Mouse (Mus musculus): Measurements from ENCODE around the gene Csf2rb2. TPM values are rescaled to one million over a fixed set of nuclear protein-coding genes. Genes with fewer than 3 reads are reported as not detected.
"Not testable (repeated sequence)": the region's sequence is repeated elsewhere in the genome, so short reads cannot be mapped to it uniquely, and the experiment has no call there.

Csf2rb2 gene
- total RNA-seq, 1 experiment from 2014 or later, result 3.3 TPM

- ATAC-seq (replicated peaks in 1 of 2; ENCODE audit: insufficient read depth in 1 of 2, low FRiP score in 2 of 2, low TSS enrichment in 1 of 2, low read depth in 1 of 2, poor library complexity in 2 of 2, severe bottlenecking in 2 of 2), result no peak
These were observed 17.8 kb upstream of the Csf2rb2 start for GRCm38 (mm10) chr15:78323366-78323765.

- peak; percentile 83 to 86 for ATAC-seq (replicated peaks in 1 of 2; ENCODE audit: insufficient read depth in 1 of 2, low FRiP score in 2 of 2, low TSS enrichment in 1 of 2, low read depth in 1 of 2, poor library complexity in 2 of 2, severe bottlenecking in 2 of 2)
These were observed 15.4 kb upstream of the Csf2rb2 start for GRCm38 (mm10) chr15:78320825-78321496.

GRCm38 (mm10) chr15:78318338-78319171 is 13.0 kb upstream of the Csf2rb2 start:
- ATAC-seq (replicated peaks in 1 of 2; ENCODE audit: insufficient read depth in 1 of 2, low FRiP score in 2 of 2, low TSS enrichment in 1 of 2, low read depth in 1 of 2, poor library complexity in 2 of 2, severe bottlenecking in 2 of 2), result not testable (repeated sequence)

- ATAC-seq (replicated peaks in 1 of 2; ENCODE audit: insufficient read depth in 1 of 2, low FRiP score in 2 of 2, low TSS enrichment in 1 of 2, low read depth in 1 of 2, poor library complexity in 2 of 2, severe bottlenecking in 2 of 2), result not testable (repeated sequence)
These were observed 8.1 kb upstream of the Csf2rb2 start for GRCm38 (mm10) chr15:78313659-78314058.

- peak in 1 of 2 experiments; percentile 21; a peak in 1 of 4 replicates for ATAC-seq (replicated peaks in 1 of 2; ENCODE audit: insufficient read depth in 1 of 2, low FRiP score in 2 of 2, low TSS enrichment in 1 of 2, low read depth in 1 of 2, poor library complexity in 2 of 2, severe bottlenecking in 2 of 2)
These were observed 7.1 kb upstream of the Csf2rb2 start for GRCm38 (mm10) chr15:78312421-78313233.

GRCm38 (mm10) chr15:78310971-78311370 is 5.5 kb upstream of the Csf2rb2 start:
- no peak for ATAC-seq (replicated peaks in 1 of 2; ENCODE audit: insufficient read depth in 1 of 2, low FRiP score in 2 of 2, low TSS enrichment in 1 of 2, low read depth in 1 of 2, poor library complexity in 2 of 2, severe bottlenecking in 2 of 2)

GRCm38 (mm10) chr15:78309865-78310264 is 4.3 kb upstream of the Csf2rb2 start:
- no peak for ATAC-seq (replicated peaks in 1 of 2; ENCODE audit: insufficient read depth in 1 of 2, low FRiP score in 2 of 2, low TSS enrichment in 1 of 2, low read depth in 1 of 2, poor library complexity in 2 of 2, severe bottlenecking in 2 of 2)

GRCm38 (mm10) chr15:78303665-78304233 is 1.8 kb downstream of the Csf2rb2 start:
- ATAC-seq (replicated peaks in 1 of 2; ENCODE audit: insufficient read depth in 1 of 2, low FRiP score in 2 of 2, low TSS enrichment in 1 of 2, low read depth in 1 of 2, poor library complexity in 2 of 2, severe bottlenecking in 2 of 2), result no peak

- no peak for ATAC-seq (replicated peaks in 1 of 2; ENCODE audit: insufficient read depth in 1 of 2, low FRiP score in 2 of 2, low TSS enrichment in 1 of 2, low read depth in 1 of 2, poor library complexity in 2 of 2, severe bottlenecking in 2 of 2)
These were observed 2.8 kb downstream of the Csf2rb2 start for GRCm38 (mm10) chr15:78302718-78303117.

- no peak for ATAC-seq (replicated peaks in 1 of 2; ENCODE audit: insufficient read depth in 1 of 2, low FRiP score in 2 of 2, low TSS enrichment in 1 of 2, low read depth in 1 of 2, poor library complexity in 2 of 2, severe bottlenecking in 2 of 2)
These were observed 4.7 kb downstream of the Csf2rb2 start for GRCm38 (mm10) chr15:78300773-78301172.

GRCm38 (mm10) chr15:78299641-78300040 is 5.9 kb downstream of the Csf2rb2 start:
- ATAC-seq (replicated peaks in 1 of 2; ENCODE audit: insufficient read depth in 1 of 2, low FRiP score in 2 of 2, low TSS enrichment in 1 of 2, low read depth in 1 of 2, poor library complexity in 2 of 2, severe bottlenecking in 2 of 2), result peak; percentile 57 to 62; a peak in 3 of 4 replicates

GRCm38 (mm10) chr15:78298558-78298957 is 7.0 kb downstream of the Csf2rb2 start:
- no peak for ATAC-seq (replicated peaks in 1 of 2; ENCODE audit: insufficient read depth in 1 of 2, low FRiP score in 2 of 2, low TSS enrichment in 1 of 2, low read depth in 1 of 2, poor library complexity in 2 of 2, severe bottlenecking in 2 of 2)

- ATAC-seq (replicated peaks in 1 of 2; ENCODE audit: insufficient read depth in 1 of 2, low FRiP score in 2 of 2, low TSS enrichment in 1 of 2, low read depth in 1 of 2, poor library complexity in 2 of 2, severe bottlenecking in 2 of 2), result no peak
These were observed 11.8 kb downstream of the Csf2rb2 start for GRCm38 (mm10) chr15:78293716-78294115.

GRCm38 (mm10) chr15:78293228-78293627 is 12.3 kb downstream of the Csf2rb2 start:
- peak in 1 of 2 experiments; percentile 59; a peak in 2 of 4 replicates for ATAC-seq (replicated peaks in 1 of 2; ENCODE audit: insufficient read depth in 1 of 2, low FRiP score in 2 of 2, low TSS enrichment in 1 of 2, low read depth in 1 of 2, poor library complexity in 2 of 2, severe bottlenecking in 2 of 2)

- not testable (repeated sequence) for ATAC-seq (replicated peaks in 1 of 2; ENCODE audit: insufficient read depth in 1 of 2, low FRiP score in 2 of 2, low TSS enrichment in 1 of 2, low read depth in 1 of 2, poor library complexity in 2 of 2, severe bottlenecking in 2 of 2)
These were observed 15.7 kb downstream of the Csf2rb2 start for GRCm38 (mm10) chr15:78289775-78290174.

- no peak for ATAC-seq (replicated peaks in 1 of 2; ENCODE audit: insufficient read depth in 1 of 2, low FRiP score in 2 of 2, low TSS enrichment in 1 of 2, low read depth in 1 of 2, poor library complexity in 2 of 2, severe bottlenecking in 2 of 2)
These were observed 17.6 kb downstream of the Csf2rb2 start for GRCm38 (mm10) chr15:78287941-78288340.

- peak; percentile 73 to 76 for ATAC-seq (replicated peaks in 1 of 2; ENCODE audit: insufficient read depth in 1 of 2, low FRiP score in 2 of 2, low TSS enrichment in 1 of 2, low read depth in 1 of 2, poor library complexity in 2 of 2, severe bottlenecking in 2 of 2)
These were observed 27.2 kb downstream of the Csf2rb2 start for GRCm38 (mm10) chr15:78278308-78278707.

Measured in hematopoietic stem cell, adult 5-6 weeks (primary cell).